Mouse (Mus musculus) naive thymus-derived CD4-positive, alpha-beta T cell, adult 2 months (primary cell): ENCODE data around the gene Ltf.

Experiments
- DNase-seq: peaks from one replicate; pipeline ENCODE4 v3.0.0-alpha.2; 2011; ENCODE audit warnings: low read depth

The Ltf gene

DNA sequence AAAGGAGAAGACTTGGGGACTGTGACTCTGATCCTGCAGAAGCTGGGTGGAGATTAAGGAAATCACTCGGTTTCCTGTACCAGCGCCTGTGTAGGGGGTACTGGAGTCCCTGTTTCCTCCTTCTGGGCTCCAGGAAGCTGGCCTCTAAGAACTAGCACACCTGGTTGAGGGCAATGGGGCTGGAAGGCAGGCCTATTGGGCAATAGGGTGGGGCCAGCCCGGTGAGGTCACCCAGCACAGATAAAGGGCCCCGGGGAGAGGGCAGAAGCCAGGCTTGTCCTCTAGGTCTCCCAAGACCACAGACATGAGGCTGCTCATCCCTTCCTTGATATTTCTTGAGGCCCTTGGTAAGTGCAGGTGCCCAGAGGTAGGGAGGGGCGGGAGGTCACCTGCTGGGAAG lies at the start of gene Ltf:
Ltf (plus strand) TSS at position 250 of the 400 bp plus-strand sequence.
- no peak for DNase-seq

DNA sequence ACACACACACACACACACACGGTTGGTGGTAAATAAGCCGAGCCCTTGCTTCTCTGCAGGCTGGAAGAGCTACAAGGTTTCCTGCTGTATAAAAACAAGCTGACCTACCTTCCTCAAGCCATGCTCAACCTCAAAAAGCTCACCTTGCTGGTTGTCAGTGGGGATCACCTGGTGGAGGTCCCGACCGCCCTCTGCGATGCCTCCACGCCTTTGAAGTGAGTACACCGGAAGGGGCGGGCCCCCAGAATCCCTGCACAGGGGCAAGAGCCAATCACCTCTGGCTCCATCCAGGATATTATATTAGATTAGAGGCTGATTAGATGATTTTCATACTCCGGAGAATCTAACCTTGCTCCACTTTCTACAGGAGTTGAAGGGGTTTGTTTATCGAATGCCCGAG lies 39.7 kb upstream of the Ltf start:
- no peak for DNase-seq

DNA sequence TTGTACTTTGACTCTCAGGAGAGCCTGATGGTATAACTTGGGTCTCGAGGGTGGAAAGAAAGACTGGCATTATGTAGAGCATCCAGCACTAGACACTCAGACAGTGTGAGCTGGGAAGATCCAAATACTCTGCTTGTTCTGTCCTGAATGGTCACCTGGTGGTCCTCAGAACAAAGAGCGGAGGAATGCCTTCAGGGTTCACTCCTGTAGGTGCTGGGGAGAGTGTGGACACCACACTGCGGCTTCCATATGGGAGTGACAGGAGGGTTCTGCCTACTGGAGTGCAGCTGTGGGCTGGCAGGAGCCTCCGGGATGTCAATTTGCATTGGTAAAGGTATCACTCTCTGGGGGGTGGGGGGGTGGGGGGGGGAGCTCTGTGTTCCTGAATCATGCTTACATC lies 36.7 kb upstream of the Ltf start:
- DNase-seq: no peak

DNA sequence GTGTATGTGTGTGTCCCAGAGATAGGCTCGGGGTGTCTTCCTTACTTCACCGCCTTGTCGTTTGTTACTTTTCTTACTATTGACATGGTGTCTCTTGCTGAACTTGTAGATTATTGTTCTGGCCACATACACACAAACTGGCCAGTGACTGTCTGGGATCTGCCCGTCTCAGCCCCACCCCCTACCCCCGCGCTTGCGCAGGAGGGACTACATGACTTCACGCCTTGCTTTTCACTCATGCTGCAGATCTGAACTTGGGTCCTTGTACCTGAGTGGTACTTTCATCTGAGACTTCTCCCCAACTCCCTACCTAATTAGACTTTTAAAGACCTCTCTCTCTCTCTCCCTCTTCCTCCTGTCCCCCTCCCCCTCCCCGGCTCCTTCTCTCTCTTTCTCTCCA lies 35.0 kb upstream of the Ltf start:
- no peak for DNase-seq

DNA sequence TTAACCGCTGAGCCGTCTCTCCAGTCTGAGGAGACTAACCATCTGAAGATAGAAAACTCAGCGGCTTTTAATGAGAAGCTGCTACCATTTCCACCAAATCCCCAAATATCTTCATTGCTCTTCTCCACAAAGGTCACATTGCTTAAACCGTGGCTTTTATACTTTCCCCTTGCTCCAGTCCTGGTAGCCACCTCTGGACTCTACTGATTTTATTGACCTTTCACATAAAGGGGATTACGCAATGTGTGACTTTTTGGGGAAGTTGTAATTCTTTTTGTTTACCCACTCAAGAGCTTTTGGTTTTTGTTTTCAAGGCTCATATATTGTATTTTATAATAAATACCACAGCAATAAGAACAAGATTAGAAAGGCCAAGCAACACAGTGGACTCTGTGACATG lies 33.5 kb upstream of the Ltf start:
- DNase-seq: no peak

DNA sequence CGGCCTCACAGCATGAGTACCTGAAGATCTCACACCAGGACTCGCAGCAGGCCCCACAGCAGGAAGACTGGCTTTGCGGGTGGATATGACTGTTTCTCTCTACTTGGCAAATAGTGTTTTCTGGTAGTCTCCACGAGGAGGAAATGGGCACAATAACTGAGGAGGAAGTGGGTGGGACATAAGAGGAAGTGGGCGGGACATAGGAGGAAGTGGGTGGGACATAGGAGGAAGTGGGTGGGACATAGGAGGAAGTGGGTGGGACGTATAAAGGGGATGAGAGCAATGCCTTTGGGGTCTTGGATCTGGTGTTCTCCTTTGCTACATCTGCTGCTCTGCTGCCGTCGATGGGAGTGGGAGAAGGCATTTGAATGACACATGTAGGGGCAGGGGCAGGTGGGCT lies 33.1 kb upstream of the Ltf start:
- DNase-seq: peak; percentile 30

DNA sequence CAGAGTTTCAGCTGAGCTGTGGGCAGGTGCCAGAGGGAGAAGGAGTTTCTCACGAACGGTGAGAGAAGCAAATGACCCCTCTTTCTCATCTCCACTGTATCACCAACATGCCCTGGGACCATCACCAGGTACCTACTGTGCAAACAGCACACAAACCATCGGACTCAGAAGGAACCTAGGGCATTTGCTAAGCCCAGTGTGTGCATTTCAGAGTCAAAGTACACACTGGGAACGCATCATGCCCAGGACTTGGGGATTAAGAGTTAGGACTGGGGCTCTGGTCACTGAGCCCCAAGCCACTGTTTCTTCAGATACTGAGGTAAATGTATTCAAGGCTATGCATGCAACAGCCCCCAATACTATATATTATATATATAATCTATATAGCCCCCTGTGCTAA lies 31.7 kb upstream of the Ltf start:
- no peak for DNase-seq

DNA sequence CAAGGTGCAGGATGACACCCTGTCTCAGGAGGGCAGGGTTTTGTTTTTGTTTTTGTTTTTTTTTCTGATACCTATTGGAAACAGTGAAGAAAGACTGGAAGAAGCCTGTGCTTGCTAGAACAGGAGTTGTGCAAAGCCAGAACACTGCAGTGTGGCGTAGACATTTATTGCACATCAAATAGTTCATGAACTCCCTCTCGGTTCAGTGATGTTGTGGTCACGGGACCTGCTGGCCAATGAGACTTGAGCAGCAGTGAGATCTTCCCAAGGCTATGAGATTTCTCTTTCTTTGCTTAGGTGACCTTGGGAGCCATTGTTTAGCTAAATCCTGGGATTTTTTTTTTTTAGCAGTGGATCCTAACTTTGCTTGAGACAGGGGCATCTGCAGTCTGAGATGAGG lies 31.0 kb upstream of the Ltf start:
- no peak for DNase-seq

DNA sequence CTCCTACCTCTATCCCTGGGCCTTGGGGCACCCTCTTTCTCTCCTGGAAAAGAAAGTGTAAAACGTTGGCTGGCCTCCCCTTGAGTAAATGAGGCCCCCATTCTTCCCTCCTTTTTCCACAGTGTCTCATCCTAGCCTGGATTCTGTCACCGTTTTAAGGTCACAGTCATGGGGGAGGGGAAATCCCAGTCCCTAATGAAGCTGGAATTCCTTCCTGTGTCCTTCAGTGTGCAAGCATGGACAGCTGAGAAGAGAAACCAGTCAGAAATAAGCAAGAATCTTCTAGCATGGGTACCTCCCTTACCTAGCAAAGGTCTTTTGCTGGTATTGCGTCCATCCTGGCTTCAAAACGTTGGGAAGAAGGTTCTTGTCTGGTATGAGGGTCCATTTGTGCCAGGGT lies 29.9 kb upstream of the Ltf start:
- no peak for DNase-seq

DNA sequence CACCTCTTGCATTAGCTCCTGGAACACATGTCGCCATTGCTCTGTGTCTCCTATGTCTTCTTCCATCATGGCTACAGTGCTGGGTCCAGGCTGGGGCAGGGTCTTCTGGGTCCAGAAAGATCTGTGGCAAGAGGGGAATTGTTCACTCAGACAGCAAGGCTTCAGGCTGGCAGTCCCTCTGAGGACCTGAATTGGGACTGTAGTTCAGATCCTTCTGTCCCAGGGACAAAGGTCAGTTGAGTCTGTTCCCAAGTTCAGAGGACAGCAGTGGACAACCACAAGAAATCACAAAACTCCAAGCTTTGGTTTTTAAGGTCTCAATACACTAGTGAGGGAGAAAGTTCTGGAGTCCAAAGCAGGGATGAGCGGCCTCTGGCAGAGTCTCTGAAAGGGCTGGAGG lies 29.5 kb upstream of the Ltf start:
- no peak for DNase-seq

DNA sequence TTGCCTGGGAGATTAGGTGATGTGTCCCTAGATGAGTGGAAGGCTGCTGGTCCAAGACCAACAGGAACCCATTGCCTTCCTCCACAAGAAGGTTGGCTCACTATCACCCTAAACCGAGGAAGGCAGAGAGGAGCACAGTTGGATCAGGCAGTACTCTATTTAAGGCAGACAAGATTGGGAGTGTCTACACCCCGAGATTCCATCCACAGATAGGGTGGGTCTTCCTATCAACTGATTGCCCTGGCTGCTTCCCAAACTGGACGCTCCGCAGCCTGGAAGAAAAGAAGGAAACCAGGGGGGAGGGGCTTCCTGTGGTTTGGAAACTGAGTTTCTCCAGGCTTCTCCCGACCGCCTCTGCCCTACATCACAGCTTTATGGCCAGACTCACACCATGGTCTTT lies 28.9 kb upstream of the Ltf start, which contains the start of gene Rtp3:
Rtp3 (minus strand) TSS at position 380 of the 400 bp plus-strand sequence.
- no peak for DNase-seq

DNA sequence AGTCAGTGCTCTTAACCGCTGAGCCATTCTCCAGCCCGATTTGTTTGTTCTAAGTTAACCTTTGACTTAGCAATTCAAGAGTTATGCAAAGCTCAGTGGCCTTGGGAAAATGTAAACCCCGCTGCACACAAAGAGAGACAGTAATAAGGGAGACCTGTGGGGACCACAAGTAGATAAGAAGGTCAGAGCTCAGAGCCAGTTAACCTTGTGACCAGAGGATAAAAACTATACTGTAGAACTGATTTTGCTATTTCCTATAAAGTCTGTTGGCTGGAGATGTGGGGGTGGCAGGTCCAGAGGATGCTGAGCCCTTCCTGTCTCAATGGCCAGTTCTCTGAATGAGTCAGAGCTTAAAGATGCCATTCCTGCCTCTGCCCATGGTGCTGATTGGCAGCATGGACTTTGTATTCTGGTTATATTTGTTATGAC lies 25.8 kb upstream of the Ltf start:
- no peak for DNase-seq

DNA sequence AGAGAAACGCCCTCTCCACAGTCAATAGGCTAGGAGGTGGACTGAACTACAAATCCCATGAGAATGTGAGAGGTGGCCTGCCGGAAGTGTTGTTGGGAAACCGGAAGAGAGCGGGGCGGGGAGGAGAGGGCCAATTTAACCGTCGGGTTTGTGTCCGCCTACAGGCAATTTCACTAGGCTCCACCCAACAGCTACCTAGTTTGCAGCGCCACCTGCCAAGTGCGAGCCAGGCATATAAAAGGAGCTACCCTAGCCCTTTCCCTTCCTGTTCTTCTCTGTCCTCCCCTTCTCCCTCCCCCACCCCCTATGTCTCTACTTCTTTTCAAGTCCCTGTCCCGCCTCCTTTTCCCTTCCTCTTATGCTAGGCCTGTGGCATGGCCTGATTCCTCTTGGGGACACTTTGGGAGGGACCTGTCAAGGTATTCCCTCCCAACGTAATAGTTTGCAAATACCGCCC lies 24.3 kb upstream of the Ltf start:
- DNase-seq: peak; percentile 91

DNA sequence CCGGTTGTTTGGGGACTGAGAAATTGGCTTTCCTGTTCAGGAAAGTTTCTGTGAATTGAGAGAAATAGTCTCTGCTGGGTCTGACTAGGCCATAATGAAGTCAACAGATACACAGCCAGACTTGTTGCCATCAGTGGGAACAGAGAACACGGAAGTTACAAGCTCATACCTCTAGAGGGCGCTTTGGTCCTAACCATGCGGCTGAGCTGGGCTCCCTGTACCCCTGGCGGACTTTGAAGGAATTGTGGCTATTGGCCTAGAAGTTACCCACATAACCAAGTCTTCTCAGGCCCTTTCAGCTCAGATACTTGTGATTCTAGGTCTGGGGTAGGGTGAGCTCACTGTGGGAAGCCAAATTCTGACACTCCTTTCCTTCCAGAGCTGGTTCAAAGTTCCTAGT lies 21.8 kb upstream of the Ltf start:
- peak; percentile 94 for DNase-seq

DNA sequence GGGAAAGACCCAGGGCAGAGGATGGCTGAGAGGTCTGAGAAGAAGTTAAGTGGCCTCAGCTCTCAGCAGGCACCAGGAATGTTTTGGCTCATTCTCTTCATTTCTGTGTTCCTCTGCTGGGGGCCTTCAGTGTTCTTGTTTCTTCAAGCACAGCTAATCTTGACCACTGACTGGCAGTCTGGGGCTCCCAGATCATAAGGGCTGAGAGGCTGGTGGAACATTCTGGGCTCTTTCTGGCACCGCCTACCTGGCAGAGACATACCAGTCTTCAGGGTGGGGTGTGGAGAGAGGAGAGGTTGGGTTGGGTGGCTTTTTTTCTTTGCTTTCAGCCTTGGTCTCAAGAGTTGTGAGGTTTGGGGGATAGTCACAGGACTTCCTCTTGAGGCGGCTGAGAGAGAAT lies 20.0 kb upstream of the Ltf start:
- no peak for DNase-seq

DNA sequence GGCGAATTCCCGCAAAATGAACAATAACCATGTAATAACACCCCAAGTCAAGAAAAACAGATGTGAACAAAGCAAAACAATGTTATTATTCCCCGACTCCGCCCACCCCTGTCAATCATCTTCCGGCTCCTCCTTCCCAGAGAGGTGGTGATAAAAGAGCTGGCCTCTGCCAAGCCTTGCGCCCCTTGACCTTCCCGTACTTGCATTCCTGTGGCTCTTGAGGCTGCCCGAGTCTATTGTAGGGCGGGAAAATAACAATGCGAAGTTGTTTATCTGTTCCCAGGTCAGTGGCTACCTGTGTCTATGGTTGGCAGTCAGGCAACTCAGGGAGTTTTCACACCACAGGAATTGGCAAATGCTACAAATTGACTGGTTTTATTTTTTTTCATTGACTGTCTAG lies 19.2 kb upstream of the Ltf start:
- no peak for DNase-seq

DNA sequence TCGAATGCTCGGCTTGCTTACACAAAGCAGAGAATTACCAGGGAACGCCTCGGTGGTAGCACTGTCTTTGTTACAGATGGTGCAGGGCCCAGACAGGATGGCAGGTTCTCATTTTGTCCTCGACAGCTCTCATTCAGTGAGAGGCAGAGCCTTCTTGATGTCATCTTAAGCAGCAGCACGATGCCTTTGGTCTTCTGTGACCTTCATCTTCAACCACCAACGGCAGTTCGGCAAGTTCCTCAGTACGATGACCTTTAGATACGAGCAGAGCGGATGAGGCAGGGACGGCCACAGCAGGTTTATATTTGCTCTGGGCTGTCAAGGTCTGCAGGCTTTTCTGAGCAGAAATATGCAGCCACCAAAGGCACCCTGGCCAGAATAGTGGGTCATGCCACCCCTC lies 17.4 kb upstream of the Ltf start:
- no peak for DNase-seq

DNA sequence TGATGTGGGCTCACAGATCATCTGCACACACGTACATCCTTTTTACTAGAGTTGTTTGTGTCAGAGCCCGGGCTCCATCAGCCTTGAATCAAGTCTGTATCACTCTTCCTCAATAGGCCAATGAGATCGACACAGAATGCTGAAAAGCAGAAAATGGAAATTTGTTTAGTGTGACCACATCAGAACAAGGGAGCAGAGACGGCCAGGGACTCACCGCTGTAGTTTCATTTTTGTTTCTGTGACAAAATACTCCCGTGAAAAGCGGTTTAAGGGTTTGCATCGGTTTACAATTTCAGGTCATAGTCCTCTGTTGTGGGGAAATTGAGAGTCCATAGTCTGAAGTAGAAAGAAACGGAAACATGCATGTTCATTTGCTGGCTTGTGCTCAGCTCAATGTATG lies 15.8 kb upstream of the Ltf start:
- peak; percentile 71 for DNase-seq

DNA sequence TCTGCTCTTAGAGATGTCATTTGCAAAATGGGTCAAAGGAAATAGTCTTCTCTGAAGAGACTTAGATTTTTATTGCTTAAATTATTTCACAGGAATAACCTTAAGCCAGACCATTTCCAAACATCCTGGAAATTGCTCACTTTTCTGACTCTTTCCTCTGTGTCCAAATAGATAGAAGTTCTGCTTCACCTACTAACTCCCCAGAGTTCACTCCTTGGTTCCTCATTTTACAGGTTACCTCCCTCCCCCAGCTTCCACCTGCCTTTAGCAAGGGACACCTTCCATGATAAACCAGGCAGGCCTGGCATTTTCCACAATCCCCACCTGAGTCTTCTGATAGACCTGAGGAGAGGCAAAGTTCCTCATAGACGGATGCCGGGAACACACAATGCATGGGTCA lies 12.5 kb upstream of the Ltf start:
- no peak for DNase-seq

DNA sequence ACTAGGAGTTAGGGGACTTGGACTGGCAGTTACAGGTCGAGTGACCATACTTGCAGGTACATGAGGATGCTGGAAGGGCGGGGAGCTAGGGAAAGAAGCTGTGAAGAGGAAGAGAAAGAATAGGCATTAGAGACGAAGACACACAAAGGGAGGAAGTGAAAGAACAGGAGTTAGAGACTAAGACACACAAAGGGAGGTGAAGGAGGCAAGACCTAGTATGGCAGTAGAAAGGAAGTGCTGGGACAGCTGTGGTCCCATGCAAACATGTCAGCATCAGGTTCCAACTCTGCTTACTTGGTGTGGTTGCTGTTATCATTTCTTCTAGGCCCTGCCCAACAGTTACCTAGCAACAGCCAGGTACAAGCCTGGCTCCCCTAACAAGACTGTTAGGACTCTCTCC lies 9.3 kb upstream of the Ltf start:
- no peak for DNase-seq

DNA sequence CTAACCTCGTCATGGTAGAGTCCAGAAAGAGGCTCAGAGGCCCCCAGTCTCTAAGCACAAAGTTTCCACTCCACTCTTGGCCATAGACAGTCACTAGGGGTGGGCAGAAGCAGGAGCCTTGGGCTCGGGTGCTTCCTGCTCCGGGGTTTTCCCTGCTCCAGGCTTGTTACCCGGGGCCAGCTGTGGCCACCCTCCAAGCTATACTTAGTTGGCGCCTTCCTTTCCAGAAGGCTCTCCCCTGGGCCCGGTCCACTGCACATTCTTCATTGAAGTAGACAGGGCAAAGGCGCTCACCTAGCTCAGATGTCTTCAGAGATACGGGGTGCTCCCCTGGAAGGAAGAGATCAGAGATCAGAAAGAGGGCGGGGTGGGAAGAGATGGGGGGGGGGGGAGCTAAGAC lies 7.5 kb upstream of the Ltf start:
- no peak for DNase-seq

DNA sequence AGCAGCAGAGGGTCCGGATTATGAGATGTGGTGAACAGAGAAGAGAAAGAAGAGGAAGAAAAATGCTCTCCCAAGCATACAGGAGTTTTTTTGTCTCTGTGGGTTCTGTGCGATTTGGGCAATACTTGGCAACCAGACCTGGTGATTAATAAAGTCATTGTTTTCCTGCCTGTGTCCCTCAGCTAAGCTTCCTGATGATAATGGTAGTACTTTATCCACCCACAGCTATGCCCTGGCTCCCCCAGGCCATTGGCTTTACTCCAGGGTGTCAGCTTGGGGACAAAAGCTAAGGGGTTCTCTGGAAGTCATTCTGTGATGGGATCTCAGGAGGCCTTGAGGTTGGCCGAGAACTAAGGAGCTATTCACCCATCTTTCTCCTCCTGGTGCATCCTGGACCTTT lies 7.0 kb upstream of the Ltf start:
- DNase-seq: no peak

DNA sequence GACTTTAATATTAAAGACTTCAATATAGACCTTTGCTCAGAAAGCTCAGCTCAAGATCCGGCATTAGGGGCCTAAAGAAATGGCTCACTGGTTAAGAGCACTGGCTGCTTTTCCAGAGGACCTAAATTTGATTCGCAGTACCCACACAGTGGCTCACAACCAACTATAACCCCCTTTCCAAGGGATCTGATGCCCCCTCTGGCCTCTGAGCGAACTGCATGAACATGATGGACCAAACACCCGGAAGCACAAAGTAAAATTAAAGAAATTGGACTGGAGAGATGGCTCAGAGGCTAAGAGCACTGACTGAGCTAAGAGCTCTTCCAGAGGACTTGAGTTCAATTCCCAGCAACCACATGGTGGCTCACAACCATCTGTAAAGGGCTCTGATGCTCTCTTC lies 3.4 kb upstream of the Ltf start:
- DNase-seq: no peak

DNA sequence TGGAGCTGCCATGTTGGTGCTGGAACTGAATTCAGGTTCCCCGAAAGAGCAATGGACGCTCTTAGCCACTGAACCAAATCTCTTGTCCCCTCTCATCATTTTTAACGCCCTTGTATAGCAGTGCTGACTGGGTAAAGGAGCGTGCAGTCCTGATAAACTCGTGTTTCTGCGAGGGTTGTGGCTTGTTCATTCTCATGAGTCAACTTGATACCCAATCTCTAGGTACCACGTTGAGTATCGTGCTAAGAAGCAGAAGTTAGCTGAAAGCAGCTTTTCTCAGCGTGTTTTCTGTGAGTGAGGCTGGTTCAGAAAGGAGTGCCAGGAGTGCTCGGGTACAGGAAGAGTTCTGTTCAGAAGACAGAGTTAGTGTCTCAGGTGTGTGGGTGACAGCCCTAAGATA lies 7.7 kb downstream of the Ltf start:
- no peak for DNase-seq

DNA sequence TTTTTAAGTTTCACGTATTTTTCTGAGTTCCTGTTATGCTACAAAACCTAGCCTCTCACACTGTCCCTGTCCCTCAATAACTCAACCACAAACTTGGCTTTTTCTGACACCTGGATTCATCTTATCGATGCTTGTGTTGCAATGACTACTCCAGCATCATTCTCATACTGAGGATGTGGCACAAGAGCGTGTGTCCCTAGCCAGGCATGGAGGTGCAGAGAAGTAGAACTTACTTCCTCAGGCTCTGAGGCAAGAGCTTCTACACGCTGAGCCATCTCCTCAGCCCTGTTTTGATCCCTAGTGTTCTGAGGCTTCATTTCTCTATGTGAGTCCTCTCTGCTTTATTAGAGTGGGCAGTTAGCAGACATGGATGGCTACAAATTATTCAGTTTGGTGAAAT lies 14.6 kb downstream of the Ltf start:
- DNase-seq: no peak
